Mouse (Mus musculus) liver, embryonic 14.5 days (tissue): ENCODE data around the gene Gm26741. TPM values are rescaled to one million over a fixed set of nuclear protein-coding genes. Genes with fewer than 3 reads are reported as not detected.

Experiments used
- ATAC-seq: fragments of 200-750 bp; cut with Nextera tagmentation; 2 replicates; pipeline ENCODE4 v1.8.0; 2017; ENCODE audit warnings: moderate number of reproducible peaks, mild to moderate bottlenecking, moderate library complexity; ENCODE audit not compliant: insufficient read depth
- DNase-seq, 3 experiments: peaks; one replicate each; pipeline ENCODE4 v3.0.0-alpha.2; 2012 to 2013; ENCODE audit warnings: low read depth in 3 of 3, low spot score in 3 of 3
- H3K27ac ChIP-seq: fragments of 300-500 bp; sonication (generic); 2 replicates; pipeline ENCODE4 v1.5.1; 2014; ENCODE audit warnings: moderate library complexity, mild to moderate bottlenecking, control low read depth, inconsistent platforms
- H3K27me3 ChIP-seq: fragments of 300-500 bp; sonication (generic); 2 replicates; pipeline ENCODE4 v1.6.1; 2014; ENCODE audit warnings: mild to moderate bottlenecking, low read length, moderate library complexity; ENCODE audit not compliant: control insufficient read depth, insufficient read depth
- H3K36me3 ChIP-seq: fragments of 300-500 bp; sonication (generic); replicated peaks from 2 replicates; pipeline ENCODE4 v1.6.1; 2014; ENCODE audit warnings: low read depth; ENCODE audit not compliant: control insufficient read depth, insufficient read depth
- H3K4me1 ChIP-seq, 2 experiments: fragments of 200-500 bp in 1 of 2; fragments of 300-500 bp in 1 of 2; sonication (generic) in 1 of 2; replicated peaks; 2 replicates each; pipeline ENCODE4 v1.6.1; 2012 to 2014; ENCODE audit warnings: antibody characterized with exemption in 1 of 2, inconsistent platforms in 1 of 2, low read length in 1 of 2; ENCODE audit not compliant: control insufficient read depth in 2 of 2, insufficient read depth in 2 of 2
- H3K4me2 ChIP-seq: fragments of 300-500 bp; sonication (generic); 2 replicates; pipeline ENCODE4 v1.6.1; 2014; ENCODE audit warnings: low read depth, mild to moderate bottlenecking, control low read depth, moderate library complexity
- H3K4me3 ChIP-seq, 2 experiments: fragments of 200-500 bp in 1 of 2; fragments of 300-500 bp in 1 of 2; sonication (generic) in 1 of 2; 2 replicates each; pipeline ENCODE4 v1.5.1; 2012 to 2014; ENCODE audit warnings: low read depth in 2 of 2, low read length in 2 of 2, mild to moderate bottlenecking in 2 of 2, control low read depth in 1 of 2, inconsistent platforms in 1 of 2, moderate library complexity in 1 of 2; ENCODE audit not compliant: insufficient read depth in 1 of 2
- H3K9ac ChIP-seq: fragments of 300-500 bp; sonication (generic); replicated peaks from 2 replicates; pipeline ENCODE4 v1.6.1; 2014; ENCODE audit warnings: mild to moderate bottlenecking, control low read depth, moderate library complexity
- H3K9me3 ChIP-seq: fragments of 300-500 bp; sonication (generic); 2 replicates; pipeline ENCODE4 v1.6.1; 2016; ENCODE audit warnings: low read length, mixed read lengths; ENCODE audit not compliant: control insufficient read depth
- CTCF ChIP-seq: IDR thresholded peaks from 2 replicates; pipeline ENCODE4 v1.5.1; 2016; ENCODE audit warnings: antibody characterized with exemption, low read depth, control low read depth
- EP300 ChIP-seq: IDR thresholded peaks from 2 replicates; pipeline ENCODE4 v1.6.1; 2016; ENCODE audit warnings: antibody characterized with exemption, low read depth
- WGBS: fragments of 180-500 bp; shearing (Covaris S2); extraction: QIAGEN DNeasy Blood & Tissue Kit; methylation state at CpG from one replicate; pipeline ENCODE4 v1.1.7; 2014; ENCODE audit not compliant: insufficient replicate concordance; 5-methylcytosine and 5-hydroxymethylcytosine counted together
- polyA plus RNA-seq, 2 experiments: library from polyadenylated mRNA; depleted of rRNA in 1 of 2; stranded (reverse) in 1 of 2; unstranded in 1 of 2; fragments of >200 nt; fragmentation: Nextera tagmentation in 1 of 2; extraction: Ambion mirVana in 1 of 2; gene quantifications; 2 replicates each; pipeline versions ENCODE4 v1.2.1 to v1.2.3; 2012 to 2014

Gm26741 gene
- polyA plus RNA-seq (2012; rRNA removed) (not detected in 2 replicates), polyA plus RNA-seq (2014; fragmentation: Nextera tagmentation; extraction: Ambion mirVana) (not detected in 2 replicates)

DNA sequence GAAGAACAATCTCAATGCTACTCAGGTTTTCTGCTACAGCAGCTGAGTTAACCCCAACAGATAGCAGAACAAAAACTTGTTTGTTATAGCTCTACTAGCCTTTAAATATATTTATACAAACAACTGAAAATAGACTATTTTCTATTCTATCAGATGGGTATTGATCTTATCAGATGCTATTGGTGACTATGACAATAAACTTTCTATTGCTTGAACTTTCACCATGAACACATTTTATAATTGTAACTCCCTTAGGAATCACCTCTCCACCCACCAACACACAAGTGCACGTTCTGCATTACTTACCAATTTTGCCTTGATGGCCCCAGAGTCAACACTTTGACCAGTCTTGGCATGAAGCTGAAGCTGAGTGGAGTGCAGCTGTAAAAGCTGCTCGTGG is at the start of gene Gm26741:
Gene Gm26741, plus strand, starts transcription at position 301 of the 400 bp plus-strand sequence.
- Histone ChIP-seq H3K9ac (no peak within 1 kb of the TSS), H3K27me3 (no peaks in the 10 kb centered on the region), H3K27ac (no peak within 1 kb of the TSS), H3K36me3 (no peaks in the 10 kb centered on the region), H3K9me3 (no peaks in the 10 kb centered on the region), H3K4me1 (no peaks in the 10 kb centered on the region; a peak in 1 of 4 replicates), H3K4me3 (no peak within 1 kb of the TSS), H3K4me2 (no peak within 1 kb of the TSS)
- DNase-seq (no peak), ATAC-seq (no peak)
- TF ChIP-seq EP300 (no peak), CTCF (no peak)
- 74% methylated on average over 2 of the region's 2 CpGs for WGBS

DNA sequence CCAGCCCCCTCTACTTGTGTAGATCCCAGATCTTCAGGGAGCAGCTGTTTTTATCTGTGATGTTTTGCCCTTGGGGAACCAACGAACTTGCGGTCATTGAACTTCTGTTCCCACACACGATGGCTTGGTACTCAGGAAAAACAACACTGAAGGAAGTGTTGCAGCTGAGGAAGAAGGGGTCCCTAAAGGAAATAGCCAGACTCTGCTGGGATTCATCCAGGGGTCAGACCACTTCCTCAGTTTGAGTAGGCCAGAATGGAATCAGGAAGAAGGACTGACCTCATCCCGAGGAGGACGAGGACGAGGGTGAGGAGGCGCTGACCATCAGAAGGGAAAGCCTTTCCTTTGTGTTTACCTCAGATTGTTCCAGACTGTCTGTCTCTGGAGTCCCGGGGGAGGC is 49.4 kb upstream of the Gm26741 start:
- H3K9ac ChIP-seq, result no peak overlapping the region
- ATAC-seq (peak; percentile 45; the same call in 1 of the 2 replicates), DNase-seq (peak in 1 of 3 experiments; percentile 6)
- no peaks in the 10 kb centered on the region for H3K4me1 ChIP-seq
- H3K4me2 ChIP-seq, result no peak overlapping the region
- no peak overlapping the region for H3K4me3 ChIP-seq
- TF ChIP-seq CTCF (no peak), EP300 (no peak)
- H3K27me3 ChIP-seq, result no peaks in the 10 kb centered on the region
- H3K27ac ChIP-seq, result no peak overlapping the region
- no peaks in the 10 kb centered on the region for H3K36me3 ChIP-seq
- no peaks in the 10 kb centered on the region for H3K9me3 ChIP-seq
- WGBS, result 30% methylated on average over 8 of the region's 8 CpGs

DNA sequence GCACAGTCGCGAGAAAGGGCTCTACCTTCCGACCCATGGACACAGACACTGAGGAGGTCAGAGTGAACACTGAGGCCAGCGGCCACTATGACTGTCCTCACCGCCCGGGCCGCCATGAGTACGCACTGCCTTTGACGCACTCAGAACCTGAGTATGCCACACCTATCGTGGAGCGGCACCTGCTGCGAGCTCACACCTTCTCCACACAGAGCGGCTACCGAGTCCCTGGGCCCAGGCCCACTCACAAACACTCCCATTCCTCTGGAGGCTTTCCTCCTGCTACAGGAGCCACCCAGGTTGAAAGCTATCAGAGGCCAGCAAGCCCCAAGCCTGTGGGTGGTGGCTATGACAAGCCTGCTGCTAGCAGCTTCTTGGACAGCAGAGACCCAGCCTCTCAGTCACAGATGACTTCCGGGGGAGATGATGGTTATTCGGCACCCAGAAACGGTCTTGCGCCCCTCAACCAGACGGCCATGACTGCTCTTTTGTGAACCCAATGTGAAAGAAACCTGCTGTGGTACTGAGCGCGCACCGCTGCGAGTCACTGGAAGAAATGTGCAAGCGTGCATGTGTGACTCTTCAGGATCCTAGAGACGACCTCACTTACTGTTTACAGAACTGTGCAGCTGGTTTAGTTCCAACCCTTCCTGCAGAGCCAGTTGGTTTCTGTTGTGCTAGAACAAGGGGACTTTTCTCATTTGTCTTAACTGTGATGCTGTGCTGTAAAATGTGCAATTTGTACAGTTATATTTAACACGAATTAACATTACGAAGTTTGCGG is 38.9 kb upstream of the Gm26741 start:
- WGBS, result 84% methylated on average over 28 of the region's 28 CpGs
- Histone ChIP-seq H3K4me3 (no peak overlapping the region), H3K27ac (no peak overlapping the region), H3K27me3 (no peaks in the 10 kb centered on the region), H3K4me2 (no peak overlapping the region), H3K4me1 (no peaks in the 10 kb centered on the region), H3K9ac (no peak overlapping the region), H3K9me3 (no peaks in the 10 kb centered on the region), H3K36me3 (no peaks in the 10 kb centered on the region)
- no peak for TF ChIP-seq EP300
- no peak for DNase-seq
- ATAC-seq, result no peak

DNA sequence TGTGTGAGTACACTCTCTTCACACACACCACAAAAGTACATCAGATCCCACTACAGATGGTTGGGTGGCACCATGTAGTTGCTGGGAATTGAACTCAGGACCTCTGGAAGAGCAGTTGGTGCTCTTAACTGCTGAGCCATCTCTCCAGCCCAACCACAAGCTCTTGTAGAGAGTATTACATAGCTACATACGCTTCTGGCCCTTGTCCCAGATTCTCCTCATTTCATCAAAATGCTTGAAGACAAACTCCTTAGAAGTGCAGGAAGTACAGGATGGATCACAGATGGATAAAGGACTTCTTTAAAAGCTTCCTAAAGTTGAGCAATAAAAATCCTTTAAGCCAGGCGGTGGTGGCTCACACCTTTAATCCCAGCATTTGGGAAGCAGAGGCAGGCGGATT is 36.6 kb upstream of the Gm26741 start:
- Histone ChIP-seq H3K4me2 (no peak overlapping the region), H3K9me3 (no peaks in the 10 kb centered on the region), H3K9ac (no peak overlapping the region), H3K27me3 (no peaks in the 10 kb centered on the region), H3K27ac (no peak overlapping the region), H3K36me3 (no peaks in the 10 kb centered on the region), H3K4me3 (no peak overlapping the region), H3K4me1 (no peaks in the 10 kb centered on the region)
- no peak for DNase-seq
- no peak for ATAC-seq
- 83% methylated on average over 3 of the region's 3 CpGs for WGBS
- no peak for TF ChIP-seq EP300
- no peak for TF ChIP-seq CTCF

DNA sequence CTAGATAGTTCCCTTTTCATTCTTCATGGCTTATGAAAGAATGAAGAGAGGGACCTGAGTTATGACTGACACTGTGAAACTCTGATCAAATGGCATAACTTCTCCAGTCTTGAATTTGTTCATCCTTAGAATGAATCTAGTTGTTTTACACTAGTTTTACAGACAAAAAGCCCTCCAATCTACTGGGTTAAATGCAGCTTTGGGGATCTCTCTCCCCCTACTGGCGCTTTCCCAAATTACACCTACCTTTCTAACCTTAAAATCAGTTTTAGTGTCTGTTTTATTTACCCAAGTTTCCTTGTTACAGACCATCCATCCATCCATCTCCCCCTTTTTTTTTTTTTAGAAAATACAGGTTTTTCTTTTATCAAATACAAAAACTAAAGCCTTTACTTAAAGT is 27.6 kb upstream of the Gm26741 start:
- H3K9ac ChIP-seq, result no peak overlapping the region
- H3K9me3 ChIP-seq, result no peaks in the 10 kb centered on the region
- TF ChIP-seq EP300 (no peak), CTCF (peak; percentile 54; the same call in 1 of the 2 replicates)
- ATAC-seq, result no peak
- H3K4me3 ChIP-seq, result no peak overlapping the region
- H3K4me2 ChIP-seq, result no peak overlapping the region
- H3K27ac ChIP-seq, result no peak overlapping the region
- WGBS, result 2% methylated on average over 1 of the region's 1 CpGs
- DNase-seq, result peak in 2 of 3 experiments; percentile 9 to 13
- H3K36me3 ChIP-seq, result no peaks in the 10 kb centered on the region
- H3K27me3 ChIP-seq, result no peaks in the 10 kb centered on the region
- H3K4me1 ChIP-seq, result no peaks in the 10 kb centered on the region
